Mouse (Mus musculus): ENCODE data around the gene Gkap1.

DNA sequence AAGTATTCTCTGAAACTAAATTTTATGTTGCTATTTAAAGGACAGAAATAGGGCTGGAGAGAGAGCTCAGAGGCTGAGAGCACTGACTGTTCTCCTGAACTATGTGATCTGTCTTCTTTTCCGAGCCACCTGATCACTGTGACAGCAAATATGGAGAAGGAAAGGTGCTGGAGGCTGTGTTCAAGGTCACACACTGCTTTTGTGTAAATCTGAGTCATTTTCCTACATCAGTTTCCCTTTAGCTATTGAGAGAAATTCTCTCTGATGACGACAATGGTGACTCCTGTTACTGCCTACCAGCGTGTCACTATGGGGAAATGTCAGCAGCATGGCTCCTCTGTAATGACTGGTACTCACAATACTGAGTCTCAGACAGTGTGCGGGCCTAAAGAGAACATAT, 13.8 kb downstream of the Gkap1 start:
- TF ChIP-seq EP300 (optimal IDR thresholded peaks at IDR 0.05) = no peak
- TF ChIP-seq CTCF (IDR thresholded peaks at IDR 0.05; ENCODE audit: low read depth) = no peak
